Mouse (Mus musculus): ENCODE data around the gene Kcnk15. TPM values are rescaled to one million over a fixed set of nuclear protein-coding genes. Genes with fewer than 3 reads are reported as not detected.

Gene Kcnk15
- polyA plus RNA-seq, 1 experiment from 2014 or later = not detected

GRCm38 (mm10) chr2:163899910-163900411 lies 46.5 kb downstream of the Kcnk15 start:
- Histone ChIP-seq H3K4me3 (ENCODE audit: low read depth, low read length) (no peak overlapping the region), H3K27ac (ENCODE audit: low read depth, low read length) (no peak overlapping the region), H3K27me3 (ENCODE audit: control insufficient read depth, insufficient read depth, low read length) (peaks cover 6% of the 10 kb centered on the region; the same call in 1 of the 2 replicates), H3K9me3 (replicated peaks; ENCODE audit: control insufficient read depth, low read length) (no peaks in the 10 kb centered on the region), H3K36me3 (ENCODE audit: control insufficient read depth, insufficient read depth, low read length) (no peaks in the 10 kb centered on the region), H3K4me1 (ENCODE audit: control insufficient read depth, insufficient read depth, low read length) (peaks cover 4% of the 10 kb centered on the region), H3K9ac (ENCODE audit: low read depth, low read length) (no peak overlapping the region; the same call in 1 of the 2 replicates), H3K4me2 (peak overlapping the region; percentile 15; the same call in 1 of the 2 replicates)
- 39% methylated on average over 14 of the region's 14 CpGs for WGBS (ENCODE audit: insufficient replicate concordance)
- ATAC-seq (replicated peaks; ENCODE audit: insufficient number of reproducible peaks, low FRiP score, low TSS enrichment) = no peak

DNA sequence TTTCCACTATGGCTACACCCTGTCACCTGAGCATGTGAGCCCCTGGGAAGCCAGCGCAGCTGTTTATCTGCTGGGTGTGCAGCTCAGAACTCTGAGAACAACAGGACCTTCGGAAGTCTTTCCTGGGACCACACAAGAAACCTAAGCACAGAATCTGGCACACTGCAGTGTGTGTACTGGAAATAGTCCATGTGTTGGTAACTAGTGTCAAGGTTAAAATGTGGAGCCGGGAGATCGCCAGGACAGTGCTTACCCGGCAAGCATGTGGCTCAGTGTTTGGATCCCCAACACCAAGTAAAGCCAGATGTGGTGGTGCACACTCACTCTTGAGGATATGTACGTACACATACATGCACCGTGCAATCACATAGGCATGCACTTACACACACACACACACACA lies 47.6 kb downstream of the Kcnk15 start:
- Histone ChIP-seq H3K9me3 (replicated peaks; ENCODE audit: control insufficient read depth, low read length) (no peaks in the 10 kb centered on the region), H3K36me3 (ENCODE audit: control insufficient read depth, insufficient read depth, low read length) (no peaks in the 10 kb centered on the region), H3K4me2 (no peak overlapping the region), H3K9ac (ENCODE audit: low read depth, low read length) (no peak overlapping the region), H3K4me1 (ENCODE audit: control insufficient read depth, insufficient read depth, low read length) (peaks cover 4% of the 10 kb centered on the region), H3K27ac (ENCODE audit: low read depth, low read length) (no peak overlapping the region), H3K4me3 (ENCODE audit: low read depth, low read length) (no peak overlapping the region), H3K27me3 (ENCODE audit: control insufficient read depth, insufficient read depth, low read length) (no peaks in the 10 kb centered on the region)
- 85% methylated on average over 7 of the region's 7 CpGs for WGBS (ENCODE audit: insufficient replicate concordance)
- no peak for ATAC-seq (replicated peaks; ENCODE audit: insufficient number of reproducible peaks, low FRiP score, low TSS enrichment)

DNA sequence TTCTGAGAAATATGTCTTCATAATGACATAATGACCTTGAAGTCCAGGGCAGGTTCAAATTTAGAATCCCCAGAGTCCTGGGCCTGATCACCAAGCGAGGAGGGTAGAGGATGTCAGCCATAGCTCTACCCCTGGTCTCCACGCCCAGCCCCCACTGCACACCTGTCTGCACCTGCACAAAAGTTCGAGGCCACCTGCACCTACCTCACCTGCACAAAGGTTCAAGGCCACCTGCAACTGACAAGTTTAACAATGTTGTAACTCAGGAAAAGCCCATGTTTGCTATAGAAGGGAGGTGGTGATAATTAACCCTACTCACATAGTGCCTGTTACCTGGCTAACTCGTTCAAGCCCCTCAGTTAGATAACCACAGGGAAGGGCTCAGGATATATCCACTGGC lies 49.0 kb downstream of the Kcnk15 start:
- 67% methylated on average over 4 of the region's 4 CpGs for WGBS (ENCODE audit: insufficient replicate concordance)
- H3K4me2 ChIP-seq = no peak overlapping the region
- no peak overlapping the region for H3K4me3 ChIP-seq (ENCODE audit: low read depth, low read length)
- no peak for ATAC-seq (replicated peaks; ENCODE audit: insufficient number of reproducible peaks, low FRiP score, low TSS enrichment)
- H3K27me3 ChIP-seq (ENCODE audit: control insufficient read depth, insufficient read depth, low read length) = no peaks in the 10 kb centered on the region
- H3K4me1 ChIP-seq (ENCODE audit: control insufficient read depth, insufficient read depth, low read length) = peaks cover 4% of the 10 kb centered on the region
- H3K9me3 ChIP-seq (replicated peaks; ENCODE audit: control insufficient read depth, low read length) = no peaks in the 10 kb centered on the region
- no peak overlapping the region for H3K9ac ChIP-seq (ENCODE audit: low read depth, low read length)
- H3K36me3 ChIP-seq (ENCODE audit: control insufficient read depth, insufficient read depth, low read length) = no peaks in the 10 kb centered on the region
- no peak overlapping the region for H3K27ac ChIP-seq (ENCODE audit: low read depth, low read length)

DNA sequence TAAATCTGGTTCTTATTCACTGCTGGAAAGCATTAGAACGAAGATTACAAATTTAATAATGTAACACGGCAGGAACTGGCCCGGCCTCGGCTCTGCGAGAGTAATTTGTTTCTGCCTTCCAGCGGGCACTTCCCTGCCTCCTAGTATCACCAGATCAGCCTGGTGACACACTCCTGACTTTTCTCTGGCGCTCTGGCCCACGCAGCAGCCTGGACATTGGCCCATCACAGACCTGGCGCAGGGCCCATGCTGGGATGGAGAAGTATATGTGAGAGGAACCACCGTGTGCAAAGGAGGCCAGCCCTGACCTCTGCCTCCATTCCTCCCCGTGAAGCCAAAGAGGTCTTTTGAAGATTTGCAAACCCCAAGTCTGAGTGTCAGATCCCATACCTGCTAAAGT lies 50.0 kb downstream of the Kcnk15 start:
- no peak overlapping the region for H3K27ac ChIP-seq (ENCODE audit: low read depth, low read length)
- WGBS (ENCODE audit: insufficient replicate concordance) = 73% methylated on average over 11 of the region's 11 CpGs

DNA sequence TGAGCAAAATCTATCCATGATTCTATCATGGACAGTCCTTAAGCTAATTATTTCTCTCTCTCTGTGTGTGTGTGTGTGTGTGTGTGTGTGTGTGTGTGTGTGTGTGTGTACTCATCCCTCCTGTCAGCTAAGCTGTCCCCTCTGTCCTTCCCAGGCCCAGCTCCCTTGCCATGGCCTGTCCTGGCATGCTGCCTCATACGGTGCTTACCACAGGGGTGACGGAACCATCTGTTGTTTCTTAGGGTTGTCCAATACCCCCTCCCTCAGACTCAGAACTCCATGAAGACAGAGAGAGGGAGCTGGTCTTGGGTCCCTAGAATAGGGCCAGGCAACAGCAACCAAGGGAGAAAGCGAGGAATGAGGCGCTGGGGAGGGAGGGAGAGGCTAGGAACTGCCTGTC lies 50.9 kb downstream of the Kcnk15 start:
- Histone ChIP-seq H3K4me1 (ENCODE audit: control insufficient read depth, insufficient read depth, low read length) (peaks cover 4% of the 10 kb centered on the region), H3K4me3 (ENCODE audit: low read depth, low read length) (no peak overlapping the region), H3K36me3 (ENCODE audit: control insufficient read depth, insufficient read depth, low read length) (no peaks in the 10 kb centered on the region), H3K27ac (ENCODE audit: low read depth, low read length) (no peak overlapping the region), H3K4me2 (no peak overlapping the region), H3K9me3 (replicated peaks; ENCODE audit: control insufficient read depth, low read length) (no peaks in the 10 kb centered on the region), H3K9ac (ENCODE audit: low read depth, low read length) (no peak overlapping the region), H3K27me3 (ENCODE audit: control insufficient read depth, insufficient read depth, low read length) (no peaks in the 10 kb centered on the region; the same call in none of the 2 replicates)
- WGBS (ENCODE audit: insufficient replicate concordance) = 77% methylated on average over 4 of the region's 4 CpGs
- ATAC-seq (replicated peaks; ENCODE audit: insufficient number of reproducible peaks, low FRiP score, low TSS enrichment) = no peak

More for the DNA sequence above, 50.0 kb downstream of the Kcnk15 start:
- ATAC-seq (replicated peaks; ENCODE audit: insufficient number of reproducible peaks, low FRiP score, low TSS enrichment) = no peak
- Histone ChIP-seq H3K4me2 (no peak overlapping the region), H3K9ac (ENCODE audit: low read depth, low read length) (no peak overlapping the region), H3K4me3 (ENCODE audit: low read depth, low read length) (no peak overlapping the region), H3K27me3 (ENCODE audit: control insufficient read depth, insufficient read depth, low read length) (no peaks in the 10 kb centered on the region; the same call in 1 of the 2 replicates), H3K9me3 (replicated peaks; ENCODE audit: control insufficient read depth, low read length) (no peaks in the 10 kb centered on the region), H3K4me1 (ENCODE audit: control insufficient read depth, insufficient read depth, low read length) (peaks cover 4% of the 10 kb centered on the region), H3K36me3 (ENCODE audit: control insufficient read depth, insufficient read depth, low read length) (no peaks in the 10 kb centered on the region)

DNA sequence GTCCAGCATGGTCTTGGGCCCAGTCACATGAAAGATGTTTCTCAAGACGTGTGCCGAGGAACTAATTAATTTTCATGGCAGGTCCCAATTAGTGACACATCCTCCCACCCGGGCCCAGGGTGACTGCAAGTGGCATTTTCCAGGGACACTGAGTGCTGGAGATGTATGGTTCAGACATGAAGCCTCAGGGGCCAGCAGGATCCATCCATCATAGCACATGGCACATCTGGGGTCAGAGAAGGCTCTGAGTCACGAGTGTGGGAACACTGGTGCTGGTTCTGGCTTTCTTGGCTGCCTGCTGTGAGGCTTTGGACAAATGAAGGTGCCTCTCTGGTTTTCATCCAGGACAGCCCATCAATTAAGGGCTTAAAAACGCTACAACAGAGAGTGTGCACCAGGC lies 53.7 kb downstream of the Kcnk15 start:
- H3K4me3 ChIP-seq (ENCODE audit: low read depth, low read length) = no peak overlapping the region
- no peaks in the 10 kb centered on the region for H3K9me3 ChIP-seq (replicated peaks; ENCODE audit: control insufficient read depth, low read length)
- no peak for ATAC-seq (replicated peaks; ENCODE audit: insufficient number of reproducible peaks, low FRiP score, low TSS enrichment)
- H3K36me3 ChIP-seq (ENCODE audit: control insufficient read depth, insufficient read depth, low read length) = no peaks in the 10 kb centered on the region
- H3K4me1 ChIP-seq (ENCODE audit: control insufficient read depth, insufficient read depth, low read length) = no peaks in the 10 kb centered on the region
- 61% methylated on average over 5 of the region's 5 CpGs for WGBS (ENCODE audit: insufficient replicate concordance)
- H3K27ac ChIP-seq (ENCODE audit: low read depth, low read length) = no peak overlapping the region
- H3K4me2 ChIP-seq = no peak overlapping the region
- no peak overlapping the region for H3K9ac ChIP-seq (ENCODE audit: low read depth, low read length)
- peaks cover 3% of the 10 kb centered on the region for H3K27me3 ChIP-seq (ENCODE audit: control insufficient read depth, insufficient read depth, low read length)

Other genes with a start within 250 kb of the Kcnk15 start
- 77.5 and 79.0 TPM in 2 replicates for gene Serinc3, start 208.5 kb upstream of the Kcnk15 start, polyA plus RNA-seq (2014; fragmentation: Nextera tagmentation; extraction: Ambion mirVana)
- 249 and 252 TPM in 2 replicates for gene Pkig, start 195.3 kb upstream of the Kcnk15 start, polyA plus RNA-seq (2014; fragmentation: Nextera tagmentation; extraction: Ambion mirVana)
- gene Ada, start 103.4 kb upstream of the Kcnk15 start, polyA plus RNA-seq (2014; fragmentation: Nextera tagmentation; extraction: Ambion mirVana) = 3.8 and 4.3 TPM in 2 replicates
- 0.14 and 0.17 TPM in 2 replicates for gene Ccn5, start 32.8 kb upstream of the Kcnk15 start, polyA plus RNA-seq (2014; fragmentation: Nextera tagmentation; extraction: Ambion mirVana)
- gene Rims4, start 65.0 kb downstream of the Kcnk15 start, polyA plus RNA-seq (2014; fragmentation: Nextera tagmentation; extraction: Ambion mirVana) = 0.04 and 0.17 TPM in 2 replicates
- gene Ywhab, start 141.3 kb downstream of the Kcnk15 start, polyA plus RNA-seq (2014; fragmentation: Nextera tagmentation; extraction: Ambion mirVana) = 254 and 271 TPM in 2 replicates
- 0.61 and 0.66 TPM in 2 replicates for gene Pabpc1l, start 171.8 kb downstream of the Kcnk15 start, polyA plus RNA-seq (2014; fragmentation: Nextera tagmentation; extraction: Ambion mirVana)
- gene Stk4, start 216.7 kb downstream of the Kcnk15 start, polyA plus RNA-seq (2014; fragmentation: Nextera tagmentation; extraction: Ambion mirVana) = 20.8 and 21.4 TPM in 2 replicates
- 56.7 and 59.1 TPM in 2 replicates for gene Tomm34, start 217.5 kb downstream of the Kcnk15 start, polyA plus RNA-seq (2014; fragmentation: Nextera tagmentation; extraction: Ambion mirVana)

Measured in heart, embryonic 11.5 days (tissue).